Mouse (Mus musculus) layer of hippocampus, adult 8-10 months (tissue): ENCODE results near the gene Adamts1. TPM values are rescaled to one million over a fixed set of nuclear protein-coding genes. Genes with fewer than 3 reads are reported as not detected.

Experiments used
- DNase-seq, 2 experiments: peaks; one replicate each; pipeline ENCODE4 v3.0.0; 2022; ENCODE audit warnings: low spot score in 2 of 2
- total RNA-seq, 4 experiments: library from RNA; stranded (reverse); gene quantifications; 2 replicates each; pipeline ENCODE4 v1.2.4; 2022

Adamts1 gene
- total RNA-seq = 10 to 100 TPM; 20.4 to 30.5 (median 25.1) TPM

GRCm38 (mm10) chr16:85802954-85803353, at the start of gene Adamts1:
Gene Adamts1 (minus strand): TSS chr16:85803113.
- peak; percentile 64 to 65 for DNase-seq

- no peak for DNase-seq
Measured at GRCm38 (mm10) chr16:85827066-85827465, 24.2 kb upstream of the Adamts1 start.

GRCm38 (mm10) chr16:85822330-85822916, 19.5 kb upstream of the Adamts1 start:
- no peak for DNase-seq

GRCm38 (mm10) chr16:85819808-85820458, 17.0 kb upstream of the Adamts1 start:
- DNase-seq = no peak

GRCm38 (mm10) chr16:85814116-85814515, 11.2 kb upstream of the Adamts1 start:
- DNase-seq = no peak

- peak in 1 of 2 experiments; percentile 61 for DNase-seq
Measured at GRCm38 (mm10) chr16:85807626-85808025, 4.7 kb upstream of the Adamts1 start.

GRCm38 (mm10) chr16:85807072-85807471, 4.2 kb upstream of the Adamts1 start:
- peak in 1 of 2 experiments; percentile 44 for DNase-seq

- DNase-seq = no peak
Measured at GRCm38 (mm10) chr16:85805581-85805980, 2.7 kb upstream of the Adamts1 start.

- no peak for DNase-seq
Measured at GRCm38 (mm10) chr16:85803613-85804551, 969 bp upstream of the Adamts1 start.

GRCm38 (mm10) chr16:85801971-85802811, 722 bp downstream of the Adamts1 start:
- DNase-seq = peak; percentile 32 to 38

- DNase-seq = peak; percentile 65 to 77
Measured at GRCm38 (mm10) chr16:85801252-85801651, 1.7 kb downstream of the Adamts1 start.

GRCm38 (mm10) chr16:85800691-85801090, 2.2 kb downstream of the Adamts1 start:
- DNase-seq = peak; percentile 78 to 82

- no peak for DNase-seq
Measured at GRCm38 (mm10) chr16:85799971-85800370, 2.9 kb downstream of the Adamts1 start.

GRCm38 (mm10) chr16:85798334-85798733, 4.6 kb downstream of the Adamts1 start:
- no peak for DNase-seq

GRCm38 (mm10) chr16:85797161-85797560, 5.8 kb downstream of the Adamts1 start:
- DNase-seq = no peak

GRCm38 (mm10) chr16:85795731-85796130, 7.2 kb downstream of the Adamts1 start:
- DNase-seq = no peak

- no peak for DNase-seq
Measured at GRCm38 (mm10) chr16:85793166-85793830, 9.6 kb downstream of the Adamts1 start.

GRCm38 (mm10) chr16:85781076-85781475, 21.8 kb downstream of the Adamts1 start:
- DNase-seq = no peak

- no peak for DNase-seq
Measured at GRCm38 (mm10) chr16:85779775-85780174, 23.1 kb downstream of the Adamts1 start.

- DNase-seq = no peak
Measured at GRCm38 (mm10) chr16:85772272-85772671, 30.6 kb downstream of the Adamts1 start.
